Mouse (Mus musculus): ENCODE results near the gene Cpt2.

The Cpt2 gene

GRCm38 (mm10) chr4:107923145-107923802, at the start of gene Cpt2:
TSS of gene Cpt2 (minus strand) at chr4:107923610.
- DNase-seq, result peak; percentile 91

- DNase-seq, result no peak
These were observed 47.8 kb upstream of the Cpt2 start for GRCm38 (mm10) chr4:107971162-107971561.

GRCm38 (mm10) chr4:107969781-107970180, 46.4 kb upstream of the Cpt2 start:
- DNase-seq, result no peak

- no peak for DNase-seq
These were observed 44.7 kb upstream of the Cpt2 start, which contains the start of gene Slc1a7 for GRCm38 (mm10) chr4:107967966-107968682. TSS of gene Slc1a7 (plus strand) at chr4:107968332.

GRCm38 (mm10) chr4:107966416-107967109, 43.2 kb upstream of the Cpt2 start:
- DNase-seq, result no peak

- DNase-seq, result no peak
These were observed 39.4 kb upstream of the Cpt2 start for GRCm38 (mm10) chr4:107962792-107963191.

- no peak for DNase-seq
These were observed 38.8 kb upstream of the Cpt2 start for GRCm38 (mm10) chr4:107962044-107962732.

GRCm38 (mm10) chr4:107958487-107958886, 35.1 kb upstream of the Cpt2 start:
- DNase-seq, result no peak

GRCm38 (mm10) chr4:107955691-107956090, 32.3 kb upstream of the Cpt2 start:
- DNase-seq, result no peak

GRCm38 (mm10) chr4:107952845-107953244, 29.4 kb upstream of the Cpt2 start:
- no peak for DNase-seq

- DNase-seq, result no peak
These were observed 26.5 kb upstream of the Cpt2 start for GRCm38 (mm10) chr4:107949918-107950317.

- no peak for DNase-seq
These were observed 20.7 kb upstream of the Cpt2 start for GRCm38 (mm10) chr4:107944141-107944540.

GRCm38 (mm10) chr4:107942741-107943140, 19.3 kb upstream of the Cpt2 start:
- no peak for DNase-seq

GRCm38 (mm10) chr4:107938124-107938523, 14.7 kb upstream of the Cpt2 start:
- DNase-seq, result no peak

GRCm38 (mm10) chr4:107937338-107937737, 13.9 kb upstream of the Cpt2 start:
- DNase-seq, result peak; percentile 45 to 62

GRCm38 (mm10) chr4:107935254-107935653, 11.8 kb upstream of the Cpt2 start:
- DNase-seq, result no peak

- DNase-seq, result no peak
These were observed 9.8 kb upstream of the Cpt2 start for GRCm38 (mm10) chr4:107933239-107933638.

- no peak for DNase-seq
These were observed 8.0 kb upstream of the Cpt2 start for GRCm38 (mm10) chr4:107931453-107931852.

- no peak for DNase-seq
These were observed 5.3 kb upstream of the Cpt2 start for GRCm38 (mm10) chr4:107928726-107929125.

GRCm38 (mm10) chr4:107928269-107928668, 4.9 kb upstream of the Cpt2 start:
- DNase-seq, result no peak

- no peak for DNase-seq
These were observed 389 bp upstream of the Cpt2 start for GRCm38 (mm10) chr4:107923803-107924194.

- DNase-seq, result no peak
These were observed 1.5 kb downstream of the Cpt2 start for GRCm38 (mm10) chr4:107921952-107922351.

- DNase-seq, result no peak
These were observed 2.2 kb downstream of the Cpt2 start for GRCm38 (mm10) chr4:107921152-107921695.

Data from thymus, postnatal 36 days (tissue).